Mouse (Mus musculus) erythroblast, embryonic 14.5 days (primary cell): ENCODE data around the gene Msl2.

ENCODE experiments used
- GATA1 ChIP-seq: IDR thresholded peaks from 2 replicates; pipeline ENCODE4 v1.6.1; 2012; ENCODE audit warnings: low read length, inconsistent platforms, mixed read lengths
- TAL1 ChIP-seq: IDR thresholded peaks from 3 replicates; pipeline ENCODE4 v1.6.1; 2012; ENCODE audit warnings: low read length, inconsistent platforms, mixed read lengths

DNA sequence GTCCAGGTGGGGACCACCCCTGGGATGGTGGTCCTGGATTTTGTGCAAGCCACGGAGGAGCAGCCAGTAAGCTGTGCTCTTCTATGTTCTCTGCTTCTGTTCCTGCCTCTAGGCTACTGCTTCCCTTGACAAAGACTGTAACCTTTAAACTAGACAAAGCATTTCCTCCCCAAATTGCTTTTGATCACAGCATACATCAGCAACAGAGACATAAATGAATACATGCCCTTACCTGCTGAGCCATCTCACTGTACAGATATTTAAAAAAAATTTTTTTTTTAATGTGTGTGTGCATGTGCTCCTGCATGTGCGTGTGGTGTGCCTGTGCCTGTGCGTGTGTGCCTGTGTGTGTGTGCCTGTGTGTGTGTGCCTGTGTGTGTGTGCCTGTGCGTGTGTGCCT lies 16.7 kb upstream of the Msl2 start:
- no peak for TF ChIP-seq GATA1
- no peak for TF ChIP-seq TAL1
